Mouse (Mus musculus): Measurements from ENCODE around the gene Zmynd11. TPM values are rescaled to one million over a fixed set of nuclear protein-coding genes. Genes with fewer than 3 reads are reported as not detected.

Zmynd11 gene
- polyA plus RNA-seq (2015; fragmentation: Nextera tagmentation; extraction: Ambion mirVana) = 78.1 and 87.9 TPM in 2 replicates

- Histone ChIP-seq H3K27me3 (replicated peaks) (no peaks in the 10 kb centered on the region), H3K9me3 (no peaks in the 10 kb centered on the region), H3K27ac (peak within 1 kb of the TSS; percentile 99), H3K4me2 (replicated peaks) (peak within 1 kb of the TSS; percentile 74), H3K4me1 (replicated peaks) (peaks cover 15% of the 10 kb centered on the region), H3K36me3 (no peaks in the 10 kb centered on the region), H3K4me3 (replicated peaks) (peak within 1 kb of the TSS; percentile 93), H3K9ac (peak within 1 kb of the TSS; percentile 100)
- ATAC-seq = peak; percentile 81
- 0% methylated on average over 96 of the region's 98 CpGs for WGBS
These were observed at the start of gene Zmynd11 for GRCm38 (mm10) chr13:9764646-9765536. Zmynd11 (minus strand) TSS chr13:9765330.

GRCm38 (mm10) chr13:9795889-9796631 lies 30.9 kb upstream of the Zmynd11 start:
- peak overlapping the region; percentile 31; the same call in 1 of the 2 replicates for H3K9ac ChIP-seq
- no peaks in the 10 kb centered on the region for H3K27me3 ChIP-seq (replicated peaks)

GRCm38 (mm10) chr13:9786050-9786449 lies 20.9 kb upstream of the Zmynd11 start:
- no peak overlapping the region for H3K4me2 ChIP-seq (replicated peaks)
- no peak for ATAC-seq
- no peaks in the 10 kb centered on the region for H3K9me3 ChIP-seq
- H3K27me3 ChIP-seq (replicated peaks) = no peaks in the 10 kb centered on the region
- H3K36me3 ChIP-seq = no peaks in the 10 kb centered on the region
- no peak overlapping the region for H3K27ac ChIP-seq
- 81% methylated on average over 3 of the region's 3 CpGs for WGBS
- no peak overlapping the region for H3K4me3 ChIP-seq (replicated peaks)
- no peak overlapping the region for H3K9ac ChIP-seq
- H3K4me1 ChIP-seq (replicated peaks) = no peaks in the 10 kb centered on the region

More at GRCm38 (mm10) chr13:9795889-9796631, 30.9 kb upstream of the Zmynd11 start:
- peak overlapping the region; percentile 54 for H3K4me2 ChIP-seq (replicated peaks)
- ATAC-seq = no peak
- H3K4me3 ChIP-seq (replicated peaks) = no peak overlapping the region; the same call in 1 of the 2 replicates
- 10% methylated on average over 12 of the region's 12 CpGs for WGBS
- peaks cover 3% of the 10 kb centered on the region; the same call in 1 of the 2 replicates for H3K4me1 ChIP-seq (replicated peaks)
- H3K36me3 ChIP-seq = no peaks in the 10 kb centered on the region
- no peaks in the 10 kb centered on the region for H3K9me3 ChIP-seq
- no peak overlapping the region for H3K27ac ChIP-seq

- no peaks in the 10 kb centered on the region for H3K9me3 ChIP-seq
- no peak overlapping the region for H3K9ac ChIP-seq
- no peaks in the 10 kb centered on the region for H3K36me3 ChIP-seq
- H3K27ac ChIP-seq = no peak overlapping the region
- H3K4me2 ChIP-seq (replicated peaks) = no peak overlapping the region
- no peaks in the 10 kb centered on the region for H3K4me1 ChIP-seq (replicated peaks)
- no peaks in the 10 kb centered on the region for H3K27me3 ChIP-seq (replicated peaks)
- 76% methylated on average over 3 of the region's 3 CpGs for whole genome bisulfite sequencing
- no peak for ATAC-seq
- no peak overlapping the region for H3K4me3 ChIP-seq (replicated peaks)
These were observed 18.6 kb upstream of the Zmynd11 start for GRCm38 (mm10) chr13:9783717-9784116.

GRCm38 (mm10) chr13:9775901-9776300 lies 10.8 kb upstream of the Zmynd11 start:
- no peak overlapping the region for H3K27ac ChIP-seq
- no peak overlapping the region for H3K4me2 ChIP-seq (replicated peaks)
- H3K4me1 ChIP-seq (replicated peaks) = no peaks in the 10 kb centered on the region
- WGBS = 35% methylated on average over 5 of the region's 5 CpGs
- H3K4me3 ChIP-seq (replicated peaks) = no peak overlapping the region
- H3K27me3 ChIP-seq (replicated peaks) = no peaks in the 10 kb centered on the region
- no peaks in the 10 kb centered on the region for H3K9me3 ChIP-seq
- no peak for ATAC-seq
- H3K36me3 ChIP-seq = no peaks in the 10 kb centered on the region
- H3K9ac ChIP-seq = no peak overlapping the region

GRCm38 (mm10) chr13:9774077-9774476 lies 8.9 kb upstream of the Zmynd11 start:
- Histone ChIP-seq H3K27ac (no peak overlapping the region), H3K36me3 (no peaks in the 10 kb centered on the region), H3K4me1 (replicated peaks) (no peaks in the 10 kb centered on the region), H3K9ac (no peak overlapping the region), H3K9me3 (no peaks in the 10 kb centered on the region), H3K4me2 (replicated peaks) (no peak overlapping the region), H3K27me3 (replicated peaks) (no peaks in the 10 kb centered on the region), H3K4me3 (replicated peaks) (no peak overlapping the region)
- no peak for ATAC-seq

GRCm38 (mm10) chr13:9767279-9767678 lies 2.1 kb upstream of the Zmynd11 start:
- Histone ChIP-seq H3K36me3 (no peaks in the 10 kb centered on the region), H3K4me1 (replicated peaks) (0 out of 2 replicates have a peak, but pooled peaks cover 4% of the 10 kb centered on the region), H3K9me3 (no peaks in the 10 kb centered on the region), H3K27ac (no peak overlapping the region), H3K9ac (no peak overlapping the region), H3K4me3 (replicated peaks) (no peak overlapping the region), H3K27me3 (replicated peaks) (no peaks in the 10 kb centered on the region), H3K4me2 (replicated peaks) (no peak overlapping the region)
- 50% methylated on average over 5 of the region's 5 CpGs for WGBS
- no peak for ATAC-seq

- H3K9me3 ChIP-seq = no peaks in the 10 kb centered on the region
- H3K9ac ChIP-seq = no peak overlapping the region
- WGBS = 72% methylated on average over 1 of the region's 1 CpGs
- no peak overlapping the region for H3K4me2 ChIP-seq (replicated peaks)
- H3K4me1 ChIP-seq (replicated peaks) = peaks cover 7% of the 10 kb centered on the region
- no peak overlapping the region for H3K4me3 ChIP-seq (replicated peaks)
- ATAC-seq = no peak
- no peaks in the 10 kb centered on the region for H3K36me3 ChIP-seq
- no peaks in the 10 kb centered on the region for H3K27me3 ChIP-seq (replicated peaks)
- H3K27ac ChIP-seq = no peak overlapping the region
These were observed 1.4 kb upstream of the Zmynd11 start for GRCm38 (mm10) chr13:9766497-9766896.

- no peaks in the 10 kb centered on the region for H3K36me3 ChIP-seq
- no peaks in the 10 kb centered on the region for H3K9me3 ChIP-seq
- peak overlapping the region; percentile 74 for H3K4me2 ChIP-seq (replicated peaks)
- peaks cover 10% of the 10 kb centered on the region for H3K4me1 ChIP-seq (replicated peaks)
- peak overlapping the region; percentile 100; the same call in 1 of the 2 replicates for H3K9ac ChIP-seq
- peak overlapping the region; percentile 93 for H3K4me3 ChIP-seq (replicated peaks)
- WGBS = 6% methylated on average over 4 of the region's 4 CpGs
- H3K27me3 ChIP-seq (replicated peaks) = no peaks in the 10 kb centered on the region
- peak; percentile 2; the same call in 1 of the 2 replicates for ATAC-seq
- H3K27ac ChIP-seq = peak overlapping the region; percentile 99; the same call in 1 of the 2 replicates
These were observed 364 bp upstream of the Zmynd11 start for GRCm38 (mm10) chr13:9765537-9765851.

- H3K27ac ChIP-seq = peak overlapping the region; percentile 99
- H3K9me3 ChIP-seq = no peaks in the 10 kb centered on the region
- peak overlapping the region; percentile 74 for H3K4me2 ChIP-seq (replicated peaks)
- under 1% methylated on average over 65 of the region's 111 CpGs for WGBS
- H3K36me3 ChIP-seq = no peaks in the 10 kb centered on the region
- H3K27me3 ChIP-seq (replicated peaks) = no peaks in the 10 kb centered on the region
- H3K4me3 ChIP-seq (replicated peaks) = peak overlapping the region; percentile 93
- H3K4me1 ChIP-seq (replicated peaks) = peaks cover 15% of the 10 kb centered on the region
- H3K9ac ChIP-seq = peak overlapping the region; percentile 100
- peak; percentile 84 for ATAC-seq
These were observed 1.1 kb downstream of the Zmynd11 start for GRCm38 (mm10) chr13:9763828-9764645.

- Histone ChIP-seq H3K27ac (peak overlapping the region; percentile 99), H3K4me1 (replicated peaks) (peaks cover 15% of the 10 kb centered on the region), H3K4me3 (replicated peaks) (peak overlapping the region; percentile 93), H3K9me3 (no peaks in the 10 kb centered on the region), H3K9ac (peak overlapping the region; percentile 100), H3K4me2 (replicated peaks) (peak overlapping the region; percentile 74), H3K27me3 (replicated peaks) (no peaks in the 10 kb centered on the region), H3K36me3 (no peaks in the 10 kb centered on the region)
- 2% methylated on average over 21 of the region's 21 CpGs for WGBS
- ATAC-seq = peak; percentile 44
These were observed 1.9 kb downstream of the Zmynd11 start for GRCm38 (mm10) chr13:9763100-9763827.
